Mouse (Mus musculus) hindbrain, embryonic 15.5 days (tissue): ENCODE data around the gene Alg5. TPM values are rescaled to one million over a fixed set of nuclear protein-coding genes. Genes with fewer than 3 reads are reported as not detected.
A peak's percentile ranks its signal among the peaks of the same experiment; 100 is the strongest.

Experiments used
- ATAC-seq: fragments of 200-750 bp; cut with Nextera tagmentation; 2 replicates; pipeline ENCODE4 v1.8.0; 2017; ENCODE audit warnings: low read depth, moderate number of reproducible peaks, moderate TSS enrichment; ENCODE audit not compliant: low FRiP score
- H3K27ac ChIP-seq: fragments of 300-500 bp; sonication (generic); replicated peaks from 2 replicates; pipeline ENCODE4 v1.5.1; 2015; ENCODE audit warnings: mild to moderate bottlenecking, inconsistent platforms
- H3K27me3 ChIP-seq: fragments of 300-500 bp; sonication (generic); 2 replicates; pipeline ENCODE4 v1.6.1; 2015; ENCODE audit warnings: control low read depth, inconsistent platforms
- H3K36me3 ChIP-seq: fragments of 300-500 bp; sonication (generic); 2 replicates; pipeline ENCODE4 v1.6.1; 2015; ENCODE audit warnings: control low read depth, inconsistent platforms
- H3K4me1 ChIP-seq: fragments of 300-500 bp; sonication (generic); replicated peaks from 2 replicates; pipeline ENCODE4 v1.6.1; 2015; ENCODE audit warnings: control low read depth, inconsistent platforms
- H3K4me2 ChIP-seq: fragments of 300-500 bp; sonication (generic); 2 replicates; pipeline ENCODE4 v1.6.1; 2015; ENCODE audit warnings: moderate library complexity, mild to moderate bottlenecking, inconsistent platforms
- H3K4me3 ChIP-seq: fragments of 300-500 bp; sonication (generic); 2 replicates; pipeline ENCODE4 v1.5.1; 2015; ENCODE audit warnings: mild to moderate bottlenecking, inconsistent platforms
- H3K9ac ChIP-seq: fragments of 300-500 bp; sonication (generic); 2 replicates; pipeline ENCODE4 v1.6.1; 2015; ENCODE audit warnings: inconsistent platforms
- H3K9me3 ChIP-seq: fragments of 300-500 bp; sonication (generic); 2 replicates; pipeline ENCODE4 v1.6.1; 2016; ENCODE audit warnings: control low read depth, inconsistent platforms
- WGBS: fragments of 180-500 bp; shearing (Covaris S2); methylation state at CpG from one replicate; pipeline ENCODE4 v1.1.7; 2015; 5-methylcytosine and 5-hydroxymethylcytosine counted together
- polyA plus RNA-seq: library from polyadenylated mRNA; unstranded; fragments of >200 nt; fragmentation: Nextera tagmentation; extraction: Ambion mirVana; gene quantifications from 2 replicates; pipeline ENCODE4 v1.2.1, GENCODE M21; 2015

Alg5 gene
- polyA plus RNA-seq, 1 experiment from 2014 or later, result 45.4 TPM

- Histone ChIP-seq H3K4me3 (no peak overlapping the region), H3K4me2 (no peak overlapping the region), H3K27me3 (no peaks in the 10 kb centered on the region), H3K36me3 (no peaks in the 10 kb centered on the region), H3K9ac (no peak overlapping the region), H3K9me3 (no peaks in the 10 kb centered on the region), H3K4me1 (no peaks in the 10 kb centered on the region), H3K27ac (no peak overlapping the region)
- ATAC-seq, result no peak
- 66% methylated on average over 17 of the region's 17 CpGs for WGBS
Observed at GRCm38 (mm10) chr3:54769349-54770275, 34.3 kb downstream of the Alg5 start.

DNA sequence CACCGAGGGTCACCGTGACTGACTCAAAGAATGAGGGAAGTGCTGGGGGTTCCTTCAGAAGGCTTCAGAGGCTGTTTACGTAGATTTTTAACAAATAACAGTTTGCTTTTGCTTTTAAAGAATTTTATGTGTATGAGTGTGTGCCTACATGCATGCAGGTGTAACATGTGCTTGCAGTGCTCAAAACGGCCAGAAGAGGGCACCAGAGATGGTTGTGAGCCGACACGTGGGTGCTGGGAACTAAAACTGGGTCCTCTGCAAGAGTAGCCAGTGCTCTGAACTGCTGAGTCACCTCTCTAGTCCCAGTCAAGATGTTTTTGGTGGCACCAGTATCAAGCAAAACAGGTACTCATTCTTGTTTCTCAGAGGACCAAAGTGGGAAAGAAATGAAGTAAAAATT is 38.3 kb downstream of the Alg5 start:
- H3K9ac ChIP-seq, result no peak overlapping the region
- no peaks in the 10 kb centered on the region for H3K27me3 ChIP-seq
- H3K27ac ChIP-seq, result no peak overlapping the region
- ATAC-seq, result no peak
- no peaks in the 10 kb centered on the region for H3K9me3 ChIP-seq
- H3K36me3 ChIP-seq, result no peaks in the 10 kb centered on the region
- H3K4me1 ChIP-seq, result no peaks in the 10 kb centered on the region
- H3K4me2 ChIP-seq, result no peak overlapping the region
- 87% methylated on average over 6 of the region's 6 CpGs for WGBS
- no peak overlapping the region for H3K4me3 ChIP-seq

DNA sequence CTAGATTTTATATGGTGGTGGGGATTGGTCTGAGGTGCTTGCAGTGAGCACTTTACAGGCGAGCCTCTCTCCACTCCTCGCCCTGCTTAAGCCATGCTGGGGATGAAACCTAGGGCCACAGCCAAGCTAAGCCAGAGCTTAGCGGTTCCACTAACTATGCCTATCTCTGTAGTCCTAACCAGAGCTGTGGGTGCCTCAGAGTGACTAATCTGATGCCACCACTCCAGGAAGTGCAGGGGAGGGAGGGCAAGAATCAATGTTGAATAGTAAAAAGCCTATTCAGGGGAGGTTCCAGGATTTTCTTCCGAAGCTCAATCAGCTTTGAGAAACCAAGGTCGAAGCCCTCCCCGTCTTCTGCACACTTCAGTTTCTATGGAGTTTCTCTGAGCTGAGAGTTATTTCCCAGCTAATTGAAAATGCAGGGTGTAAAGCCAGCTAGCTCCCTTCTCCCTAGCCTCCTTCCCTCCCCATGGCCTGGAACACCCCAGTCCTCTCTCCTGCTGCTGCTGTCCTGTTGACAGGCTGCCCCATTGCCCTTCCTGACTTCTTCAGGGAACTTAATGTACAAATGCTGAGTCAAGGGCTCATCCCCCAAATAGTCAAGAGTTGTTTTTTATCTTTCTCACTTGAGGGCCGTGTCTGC is 40.8 kb downstream of the Alg5 start:
- ATAC-seq, result no peak
- Histone ChIP-seq H3K4me1 (no peaks in the 10 kb centered on the region), H3K9me3 (no peaks in the 10 kb centered on the region), H3K4me2 (no peak overlapping the region), H3K9ac (no peak overlapping the region), H3K4me3 (no peak overlapping the region), H3K27ac (no peak overlapping the region), H3K27me3 (no peaks in the 10 kb centered on the region), H3K36me3 (no peaks in the 10 kb centered on the region)
- 61% methylated on average over 7 of the region's 7 CpGs for WGBS

- H3K36me3 ChIP-seq, result no peaks in the 10 kb centered on the region
- H3K9me3 ChIP-seq, result no peaks in the 10 kb centered on the region
- H3K4me1 ChIP-seq, result no peaks in the 10 kb centered on the region
- H3K4me3 ChIP-seq, result no peak overlapping the region
- no peak overlapping the region for H3K9ac ChIP-seq
- no peaks in the 10 kb centered on the region for H3K27me3 ChIP-seq
- ATAC-seq, result no peak
- no peak overlapping the region for H3K27ac ChIP-seq
- 49% methylated on average over 2 of the region's 2 CpGs for WGBS
- H3K4me2 ChIP-seq, result no peak overlapping the region
Observed at GRCm38 (mm10) chr3:54790601-54791000, 55.3 kb downstream of the Alg5 start.

DNA sequence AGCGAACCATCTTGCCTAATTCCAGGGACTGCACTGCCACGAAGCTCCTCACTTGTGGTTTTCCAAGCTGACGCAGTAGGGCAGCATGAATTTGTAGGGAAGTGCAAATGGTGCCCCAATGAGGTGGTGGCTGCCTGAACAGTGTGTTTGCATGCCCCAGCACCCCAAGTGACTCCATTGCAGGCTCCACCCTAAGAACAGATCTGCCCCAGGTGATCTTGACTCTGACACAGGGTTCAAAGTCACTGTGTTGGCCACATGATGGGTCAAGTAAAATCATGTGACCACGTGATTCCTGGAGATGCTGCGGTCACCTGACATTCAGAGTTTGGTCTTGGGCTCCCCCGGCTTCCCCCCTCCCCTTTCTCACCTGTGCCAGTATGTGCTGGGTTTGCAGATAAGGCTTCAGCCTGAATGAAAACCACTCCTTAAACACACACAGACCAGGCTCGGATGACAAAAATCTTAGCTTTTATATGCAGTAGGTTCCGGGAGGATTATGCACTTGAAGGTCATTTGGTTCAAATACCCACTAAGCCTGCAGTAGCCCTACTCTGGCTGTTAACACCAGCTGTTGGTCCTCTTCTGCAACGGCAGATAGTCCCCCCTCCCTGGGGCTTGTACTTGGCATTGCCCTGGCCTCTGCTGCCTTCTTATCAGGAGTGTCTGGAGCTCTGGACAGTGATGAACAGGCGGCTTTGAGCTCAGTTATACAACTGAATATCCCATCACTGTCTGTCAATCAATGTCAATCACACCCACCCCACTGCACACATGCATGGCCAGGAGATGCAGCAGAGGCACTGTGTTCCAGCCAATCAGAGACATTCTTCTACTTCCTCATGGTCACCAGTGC is 56.7 kb downstream of the Alg5 start:
- WGBS, result 79% methylated on average over 10 of the region's 10 CpGs
- Histone ChIP-seq H3K4me3 (no peak overlapping the region), H3K9ac (no peak overlapping the region), H3K27me3 (no peaks in the 10 kb centered on the region), H3K27ac (no peak overlapping the region), H3K4me1 (no peaks in the 10 kb centered on the region), H3K4me2 (no peak overlapping the region), H3K9me3 (no peaks in the 10 kb centered on the region), H3K36me3 (no peaks in the 10 kb centered on the region)
- ATAC-seq, result no peak

GRCm38 (mm10) chr3:54793762-54794161 is 58.4 kb downstream of the Alg5 start:
- WGBS, result 86% methylated on average over 6 of the region's 6 CpGs
- no peaks in the 10 kb centered on the region for H3K9me3 ChIP-seq
- no peaks in the 10 kb centered on the region for H3K36me3 ChIP-seq
- H3K27me3 ChIP-seq, result no peaks in the 10 kb centered on the region
- H3K9ac ChIP-seq, result no peak overlapping the region
- H3K4me2 ChIP-seq, result no peak overlapping the region
- H3K27ac ChIP-seq, result no peak overlapping the region
- H3K4me1 ChIP-seq, result no peaks in the 10 kb centered on the region
- no peak for ATAC-seq
- no peak overlapping the region for H3K4me3 ChIP-seq

- no peaks in the 10 kb centered on the region for H3K4me1 ChIP-seq
- no peak for ATAC-seq
- H3K9ac ChIP-seq, result no peak overlapping the region
- H3K36me3 ChIP-seq, result no peaks in the 10 kb centered on the region
- H3K4me3 ChIP-seq, result no peak overlapping the region
- no peaks in the 10 kb centered on the region for H3K27me3 ChIP-seq
- H3K9me3 ChIP-seq, result no peaks in the 10 kb centered on the region
- WGBS, result 96% methylated on average over 5 of the region's 5 CpGs
- no peak overlapping the region for H3K4me2 ChIP-seq
- no peak overlapping the region for H3K27ac ChIP-seq
Observed at GRCm38 (mm10) chr3:54795379-54795778, 60.0 kb downstream of the Alg5 start.

GRCm38 (mm10) chr3:54795806-54796205 is 60.5 kb downstream of the Alg5 start:
- Histone ChIP-seq H3K27ac (no peak overlapping the region), H3K4me1 (no peaks in the 10 kb centered on the region), H3K4me3 (no peak overlapping the region), H3K27me3 (no peaks in the 10 kb centered on the region), H3K4me2 (no peak overlapping the region), H3K9ac (no peak overlapping the region), H3K9me3 (no peaks in the 10 kb centered on the region), H3K36me3 (no peaks in the 10 kb centered on the region)
- ATAC-seq, result no peak
- WGBS, result 90% methylated on average over 1 of the region's 1 CpGs

GRCm38 (mm10) chr3:54797211-54797610 is 61.9 kb downstream of the Alg5 start:
- Histone ChIP-seq H3K27me3 (no peaks in the 10 kb centered on the region), H3K27ac (no peak overlapping the region), H3K9me3 (no peaks in the 10 kb centered on the region), H3K4me1 (no peaks in the 10 kb centered on the region), H3K36me3 (no peaks in the 10 kb centered on the region), H3K9ac (no peak overlapping the region), H3K4me2 (peak overlapping the region; percentile 23; the same call in 1 of the 2 replicates), H3K4me3 (no peak overlapping the region)
- ATAC-seq, result peak; percentile 76
- WGBS, result 35% methylated on average over 16 of the region's 16 CpGs
